Mouse (Mus musculus) hindbrain, postnatal 0 days (tissue): ENCODE measurements around the gene Dynlt1f. TPM values are rescaled to one million over a fixed set of nuclear protein-coding genes. Genes with fewer than 3 reads are reported as not detected.
"Not testable (repeated sequence)": the region's sequence is repeated elsewhere in the genome, so short reads cannot be mapped to it uniquely, and the experiment has no call there.

Experiments used
- ATAC-seq: fragments of 200-750 bp; cut with Nextera tagmentation; 2 replicates; pipeline ENCODE4 v1.8.0; 2017; ENCODE audit warnings: mild to moderate bottlenecking, moderate TSS enrichment, moderate library complexity
- DNase-seq: peaks from one replicate; pipeline ENCODE4 v3.0.0-alpha.2; 2015; ENCODE audit warnings: low spot score
- H3K27ac ChIP-seq: fragments of 300-500 bp; sonication (generic); 2 replicates; pipeline ENCODE4 v1.5.1; 2014; ENCODE audit warnings: mild to moderate bottlenecking
- H3K27me3 ChIP-seq: fragments of 300-500 bp; sonication (generic); 2 replicates; pipeline ENCODE4 v1.6.1; 2014; ENCODE audit warnings: low read length, mixed read lengths; ENCODE audit not compliant: insufficient read depth
- H3K36me3 ChIP-seq: fragments of 300-500 bp; sonication (generic); 2 replicates; pipeline ENCODE4 v1.6.1; 2014; ENCODE audit warnings: low read length, mixed read lengths; ENCODE audit not compliant: insufficient read depth
- H3K4me1 ChIP-seq: fragments of 300-500 bp; sonication (generic); 2 replicates; pipeline ENCODE4 v1.6.1; 2014; ENCODE audit warnings: antibody characterized with exemption, low read length, mixed read lengths; ENCODE audit not compliant: insufficient read depth
- H3K4me2 ChIP-seq: fragments of 300-500 bp; sonication (generic); 2 replicates; pipeline ENCODE4 v1.6.1; 2014; ENCODE audit warnings: low read depth, mild to moderate bottlenecking, low read length, moderate library complexity, mixed read lengths
- H3K4me3 ChIP-seq: fragments of 300-500 bp; sonication (generic); 2 replicates; pipeline ENCODE4 v1.5.1; 2014; ENCODE audit warnings: low read length
- H3K9ac ChIP-seq: fragments of 300-500 bp; sonication (generic); replicated peaks from 2 replicates; pipeline ENCODE4 v1.6.1; 2014; ENCODE audit warnings: mild to moderate bottlenecking, low read length, moderate library complexity, mixed read lengths
- H3K9me3 ChIP-seq: fragments of 300-500 bp; sonication (generic); 2 replicates; pipeline ENCODE4 v1.6.1; 2016; ENCODE audit warnings: low read length, mixed read lengths
- CTCF ChIP-seq: IDR thresholded peaks from 2 replicates; pipeline ENCODE4 v1.5.1; 2016; ENCODE audit warnings: antibody characterized with exemption, control low read depth, low read depth
- WGBS: fragments of 180-500 bp; shearing (Covaris S2); extraction: QIAGEN DNeasy Blood & Tissue Kit; methylation state at CpG from one replicate; pipeline ENCODE4 v1.1.7; 2014; 5-methylcytosine and 5-hydroxymethylcytosine counted together
- polyA plus RNA-seq: library from polyadenylated mRNA; unstranded; fragments of >200 nt; fragmentation: Nextera tagmentation; extraction: Ambion mirVana; gene quantifications from 2 replicates; pipeline ENCODE4 v1.2.1, GENCODE M21; 2015
- total RNA-seq: library from RNA; depleted of rRNA; stranded (reverse); fragments of >200 nt; gene quantifications from 2 replicates; pipeline ENCODE4 v1.2.3, GENCODE M21; 2014

The Dynlt1f gene
- total and polyA plus RNA-seq, 2 experiments from 2014 or later: 108 to 294 TPM

- H3K4me1 ChIP-seq, H3K27me3 ChIP-seq: not testable (repeated sequence)
- WGBS: 7% methylated on average over 2 of the region's 2 CpGs
Measured at GRCm38 (mm10) chr17:6691596-6691995, 35.9 kb upstream of the Dynlt1f start.

DNA sequence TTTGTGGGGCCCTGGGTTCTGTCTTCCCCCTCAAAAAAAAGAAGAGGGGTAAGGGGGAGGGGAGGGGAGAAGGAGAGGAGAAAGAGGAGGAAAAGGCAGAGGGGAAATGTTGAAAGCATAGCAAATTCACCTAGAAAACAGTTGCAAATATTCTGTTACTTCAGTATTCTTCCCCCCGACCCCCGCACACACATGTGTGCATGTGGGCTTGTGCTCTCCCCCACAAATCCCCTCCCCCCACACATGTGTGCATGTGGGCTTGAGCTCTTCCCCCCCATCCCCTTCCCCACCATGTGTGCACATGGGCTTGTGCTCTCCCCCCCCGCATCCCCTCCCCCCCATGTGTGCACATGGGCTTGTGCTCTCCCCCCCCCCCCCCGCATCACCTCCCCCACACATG lies 33.6 kb upstream of the Dynlt1f start:
- H3K4me3 ChIP-seq, H3K4me1 ChIP-seq, H3K4me2 ChIP-seq, H3K27ac ChIP-seq, H3K9ac ChIP-seq, ATAC-seq, H3K36me3 ChIP-seq, H3K27me3 ChIP-seq, DNase-seq, H3K9me3 ChIP-seq: not testable (repeated sequence)
- WGBS: 85% methylated on average over 2 of the region's 4 CpGs

More at GRCm38 (mm10) chr17:6691596-6691995, 35.9 kb upstream of the Dynlt1f start:
- H3K9ac ChIP-seq, H3K36me3 ChIP-seq, ATAC-seq, H3K4me3 ChIP-seq, H3K9me3 ChIP-seq, H3K4me2 ChIP-seq, H3K27ac ChIP-seq: not testable (repeated sequence)
- DNase-seq: peak; percentile 67
- peak; percentile 82 for TF ChIP-seq CTCF

DNA sequence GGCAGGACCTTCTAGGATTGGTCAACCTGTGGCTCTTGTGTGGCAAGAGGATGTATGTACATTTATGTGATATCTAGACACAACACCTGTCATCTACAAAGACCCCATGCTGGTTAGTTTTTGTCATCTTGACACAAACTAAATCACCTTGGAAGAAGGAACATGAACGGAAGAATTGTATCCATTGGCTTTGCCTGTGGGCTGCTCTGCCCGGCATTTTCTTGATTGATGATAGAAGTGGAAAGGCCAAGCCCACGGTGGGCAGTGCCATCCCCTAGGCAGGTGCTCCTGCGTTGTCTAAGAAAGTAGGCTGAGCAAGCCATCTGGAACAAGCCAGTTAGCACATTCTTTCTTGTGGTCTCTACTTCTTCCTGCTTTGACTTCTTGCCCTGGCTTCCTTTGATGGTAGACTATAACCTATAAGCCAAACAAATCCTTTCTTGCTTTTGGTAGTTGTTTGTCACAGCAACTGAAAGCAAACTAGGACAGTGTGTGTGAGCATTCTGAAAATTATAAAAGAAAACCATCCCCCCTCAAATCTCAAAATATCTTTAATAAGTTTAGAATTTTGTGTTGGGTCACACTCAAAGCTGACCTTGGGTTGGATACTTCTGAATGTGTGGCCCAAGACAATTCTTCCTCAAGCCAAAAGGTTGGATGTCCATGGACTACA lies 30.7 kb upstream of the Dynlt1f start:
- DNase-seq, H3K4me1 ChIP-seq, H3K27me3 ChIP-seq, H3K4me2 ChIP-seq, ATAC-seq, H3K27ac ChIP-seq, H3K4me3 ChIP-seq, H3K9ac ChIP-seq, H3K9me3 ChIP-seq, H3K36me3 ChIP-seq: not testable (repeated sequence)
- 88% methylated on average over 2 of the region's 4 CpGs for WGBS

- 13% methylated on average over 2 of the region's 8 CpGs for WGBS
- not testable (repeated sequence) for H3K9me3 ChIP-seq, H3K4me3 ChIP-seq, H3K9ac ChIP-seq, H3K4me2 ChIP-seq, H3K36me3 ChIP-seq, ATAC-seq, H3K4me1 ChIP-seq, H3K27ac ChIP-seq, H3K27me3 ChIP-seq, DNase-seq
Measured at GRCm38 (mm10) chr17:6685288-6685818, 29.7 kb upstream of the Dynlt1f start.

GRCm38 (mm10) chr17:6684464-6685287 lies 29.0 kb upstream of the Dynlt1f start:
- not testable (repeated sequence) for H3K4me3 ChIP-seq, H3K9me3 ChIP-seq, H3K27me3 ChIP-seq, DNase-seq, H3K4me1 ChIP-seq, H3K36me3 ChIP-seq, H3K9ac ChIP-seq, H3K4me2 ChIP-seq
- peak overlapping the region; percentile 45; the same call in 1 of the 2 replicates for H3K27ac ChIP-seq
- WGBS: no CpG with 5 or more reads among the region's 4 CpGs
- ATAC-seq: peak; percentile 85

GRCm38 (mm10) chr17:6683702-6684101 lies 28.0 kb upstream of the Dynlt1f start:
- not testable (repeated sequence) for H3K9ac ChIP-seq, DNase-seq, H3K4me1 ChIP-seq, H3K4me3 ChIP-seq, H3K27ac ChIP-seq, H3K27me3 ChIP-seq, ATAC-seq, H3K4me2 ChIP-seq, H3K9me3 ChIP-seq, H3K36me3 ChIP-seq
- WGBS: no CpG with 5 or more reads among the region's 5 CpGs

- WGBS: 65% methylated on average over 4 of the region's 4 CpGs
- H3K36me3 ChIP-seq, H3K4me1 ChIP-seq, H3K9ac ChIP-seq, H3K27me3 ChIP-seq, H3K4me2 ChIP-seq, H3K4me3 ChIP-seq, H3K27ac ChIP-seq, DNase-seq, ATAC-seq, H3K9me3 ChIP-seq: not testable (repeated sequence)
Measured at GRCm38 (mm10) chr17:6681721-6682120, 26.0 kb upstream of the Dynlt1f start.

- H3K4me3 ChIP-seq, H3K9me3 ChIP-seq, H3K36me3 ChIP-seq, DNase-seq, H3K27me3 ChIP-seq, ATAC-seq, H3K4me2 ChIP-seq, H3K9ac ChIP-seq, H3K27ac ChIP-seq, H3K4me1 ChIP-seq: not testable (repeated sequence)
- WGBS: 83% methylated on average over 1 of the region's 2 CpGs
Measured at GRCm38 (mm10) chr17:6678063-6678462, 22.4 kb upstream of the Dynlt1f start.

DNA sequence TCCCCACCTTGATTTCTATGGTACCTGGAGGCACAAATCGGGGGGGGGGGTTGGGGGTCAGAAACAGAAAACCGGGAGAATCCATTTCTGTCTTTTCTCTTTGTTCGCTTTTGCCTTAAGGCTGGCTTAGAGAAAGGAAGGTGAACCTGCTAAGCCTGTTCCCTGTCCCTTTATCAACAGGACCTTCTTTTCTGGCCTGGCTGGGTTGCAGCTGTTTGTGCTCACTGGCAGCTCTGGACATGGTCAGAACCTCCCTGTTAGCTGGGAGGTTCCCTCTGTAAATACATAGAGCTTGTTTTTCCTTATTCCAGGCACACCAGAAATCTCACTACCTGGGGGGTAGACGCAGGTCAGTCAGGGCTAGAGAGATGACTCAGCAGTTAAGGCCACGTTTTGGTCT lies 18.6 kb upstream of the Dynlt1f start:
- 67% methylated on average over 3 of the region's 5 CpGs for WGBS
- H3K9ac ChIP-seq, H3K4me2 ChIP-seq, H3K9me3 ChIP-seq, H3K36me3 ChIP-seq, H3K27me3 ChIP-seq, H3K4me1 ChIP-seq, DNase-seq, H3K27ac ChIP-seq, H3K4me3 ChIP-seq, ATAC-seq: not testable (repeated sequence)

DNA sequence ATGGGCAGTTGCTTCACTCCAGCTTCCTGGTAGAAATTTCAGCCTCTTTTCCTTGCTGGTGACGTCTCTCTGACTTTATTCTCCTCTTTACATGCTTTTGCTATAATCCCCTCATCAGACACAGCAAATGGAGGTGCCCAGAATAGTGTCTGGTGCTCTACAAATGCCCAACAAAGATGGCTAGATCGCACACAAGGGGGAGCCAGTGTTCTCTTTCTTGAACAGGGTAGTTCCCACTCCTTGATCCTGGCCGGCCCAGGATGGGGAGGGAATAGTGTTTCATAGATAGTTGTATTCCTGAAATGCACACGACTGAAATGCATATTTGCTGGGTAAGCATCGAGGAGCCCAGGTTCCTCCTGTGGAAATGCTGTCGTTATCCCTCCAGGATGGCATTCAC lies 12.8 kb upstream of the Dynlt1f start:
- not testable (repeated sequence) for H3K27ac ChIP-seq, DNase-seq, H3K4me3 ChIP-seq, H3K27me3 ChIP-seq, H3K9me3 ChIP-seq, H3K9ac ChIP-seq, H3K36me3 ChIP-seq, H3K4me1 ChIP-seq, H3K4me2 ChIP-seq, ATAC-seq
- no CpG with 5 or more reads among the region's 6 CpGs for WGBS
